Mouse (Mus musculus): ENCODE measurements around the gene Usp21.
A peak's percentile ranks its signal among the peaks of the same experiment; 100 is the strongest.

Usp21 gene

DNA sequence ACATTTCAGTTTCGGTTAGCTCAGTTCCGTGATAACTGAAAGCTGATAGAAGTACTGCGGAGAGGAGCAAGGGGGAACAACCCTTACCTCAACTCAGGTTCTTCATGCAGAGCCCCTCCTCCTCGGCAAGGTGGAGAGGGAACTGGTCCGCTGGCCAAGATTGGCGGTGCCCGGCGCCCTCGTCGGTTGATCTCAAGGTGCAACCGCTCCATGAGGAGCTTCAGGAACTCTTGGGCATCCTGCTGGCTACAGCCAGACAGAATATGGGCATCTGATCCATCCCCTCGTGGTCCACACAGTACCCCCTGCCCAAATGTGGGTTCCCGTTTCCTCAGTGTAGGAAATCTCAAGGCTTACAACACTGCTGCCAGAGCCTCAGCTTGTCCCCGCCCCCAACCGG is 3.3 kb downstream of the Usp21 start:
- no peak for DNase-seq (ENCODE audit: low read depth, low spot score)

GRCm38 (mm10) chr1:171283188-171284160 is 4.3 kb downstream of the Usp21 start:
- DNase-seq (ENCODE audit: low read depth, low spot score) = no peak

GRCm38 (mm10) chr1:171282086-171282805 is 5.5 kb downstream of the Usp21 start:
- no peak for DNase-seq (ENCODE audit: low read depth, low spot score)

DNA sequence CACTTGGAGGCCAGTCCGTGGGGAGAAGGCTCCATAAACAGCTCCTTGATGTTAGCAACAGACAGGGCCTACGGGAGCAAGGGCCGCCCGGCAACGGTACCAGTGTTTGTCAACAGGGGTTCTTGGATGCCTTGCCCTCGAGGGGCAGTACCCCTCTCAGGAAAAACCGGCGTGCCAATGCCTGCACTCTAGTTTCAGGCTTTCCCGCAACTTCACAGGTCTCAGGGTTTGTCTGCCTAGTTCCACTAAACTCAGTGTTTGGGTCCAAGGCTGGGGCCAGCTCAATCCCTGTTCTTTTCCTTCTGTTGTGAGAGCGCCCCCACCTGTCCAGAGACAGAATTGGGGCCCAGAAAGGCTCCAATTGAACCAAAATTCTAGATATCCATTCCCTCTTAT is 6.3 kb downstream of the Usp21 start:
- DNase-seq (ENCODE audit: low read depth, low spot score) = peak; percentile 79

DNA sequence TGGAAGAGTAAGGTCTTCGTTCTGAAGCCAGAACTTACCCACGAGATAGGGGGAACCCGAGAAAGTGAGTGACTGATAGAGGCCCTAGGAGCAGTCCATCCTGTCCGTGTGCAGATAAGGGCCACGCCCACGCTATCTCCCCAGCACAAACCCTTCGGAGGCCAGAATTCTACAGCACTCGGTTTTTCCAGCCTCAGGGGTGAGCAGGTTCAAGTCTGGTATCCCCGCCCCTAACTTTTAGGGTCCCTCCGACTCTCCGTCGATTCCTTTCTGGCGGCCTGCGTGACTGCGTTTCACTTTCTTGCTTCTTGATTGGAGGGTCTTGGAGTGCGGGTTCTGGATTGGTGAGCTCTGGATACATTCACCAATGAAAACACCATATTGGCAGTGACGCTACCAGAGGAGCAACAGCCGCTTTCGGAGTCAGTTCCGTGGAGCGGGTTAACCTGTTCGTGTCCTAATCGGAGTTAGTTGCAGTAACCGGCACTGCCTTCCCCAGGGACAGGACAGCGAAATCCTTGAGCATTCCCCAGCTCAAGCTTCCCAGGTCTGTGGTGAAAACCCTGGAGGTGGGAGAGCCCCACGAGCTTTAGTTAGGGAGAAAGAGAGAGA is 6.8 kb downstream of the Usp21 start, which contains the start of gene Ppox:
Gene Ppox (minus strand): TSS at position 271 of the 612 bp plus-strand sequence.
- DNase-seq (ENCODE audit: low read depth, low spot score) = peak; percentile 95

DNA sequence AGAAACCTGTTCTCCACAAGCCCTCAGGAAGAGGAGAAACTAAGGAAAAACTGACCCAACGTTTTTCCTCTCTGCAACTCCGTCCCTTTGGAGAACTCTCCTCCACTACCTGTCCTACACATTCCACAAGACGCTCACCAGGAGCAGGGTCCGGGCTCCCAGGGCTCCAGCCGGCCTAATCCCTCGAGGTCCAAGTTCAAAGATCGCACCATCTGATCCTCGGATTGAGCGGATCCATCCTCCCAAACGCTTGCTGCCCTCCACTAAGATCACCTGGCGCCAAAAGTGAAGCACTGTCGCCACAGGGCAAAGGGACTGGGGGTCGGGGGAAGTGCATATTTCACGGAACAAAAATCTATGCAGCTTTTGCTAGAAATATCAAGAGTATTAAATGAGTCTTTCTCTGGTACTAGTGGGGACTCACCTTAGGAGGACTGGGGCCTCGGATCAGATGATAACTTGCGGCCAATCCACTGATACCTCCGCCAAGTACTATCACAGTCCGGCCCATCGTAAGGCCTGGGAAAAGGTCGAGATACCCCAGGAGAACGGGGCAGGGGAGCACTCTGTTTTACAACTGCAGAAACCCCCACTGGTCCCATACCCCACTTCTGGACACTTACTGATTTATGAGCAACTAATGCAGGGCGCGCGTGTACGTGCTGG is 7.4 kb downstream of the Usp21 start:
- DNase-seq (ENCODE audit: low read depth, low spot score) = no peak

- DNase-seq (ENCODE audit: low read depth, low spot score) = no peak
These were observed 8.1 kb downstream of the Usp21 start for GRCm38 (mm10) chr1:171279721-171280120.

DNA sequence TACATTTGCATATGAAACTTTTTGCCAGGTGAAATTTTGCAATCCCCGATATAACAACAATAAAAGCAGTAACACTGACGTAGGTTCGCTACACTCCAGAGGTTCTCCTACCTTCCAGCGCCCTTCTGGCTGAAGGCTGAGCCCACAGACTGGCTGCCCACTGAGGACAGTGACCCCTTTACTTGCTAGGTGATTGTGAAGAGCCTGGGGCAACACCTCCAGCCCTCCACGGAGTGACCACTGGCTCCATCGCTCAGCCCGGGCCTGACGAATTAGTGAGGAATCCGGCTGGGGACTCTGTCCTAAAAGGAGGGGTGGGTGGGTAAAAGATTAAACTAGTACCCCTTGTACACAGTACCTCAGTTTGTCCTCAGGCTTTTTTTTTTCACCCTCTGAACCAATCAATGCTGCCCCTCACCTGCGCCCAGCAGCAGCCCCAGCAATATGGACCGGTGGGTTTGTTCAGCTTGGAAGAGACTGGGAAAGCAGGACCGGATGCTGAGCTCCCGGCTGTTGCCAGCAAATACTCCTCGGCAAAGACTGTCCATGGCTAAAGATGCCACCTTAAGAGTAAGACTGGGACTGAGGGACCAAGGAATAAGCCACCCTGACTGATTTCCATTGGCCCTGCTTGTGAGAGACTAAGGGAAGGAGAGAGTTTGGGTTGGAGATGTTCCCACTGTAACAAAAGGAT is 8.6 kb downstream of the Usp21 start:
- DNase-seq (ENCODE audit: low read depth, low spot score) = no peak

DNA sequence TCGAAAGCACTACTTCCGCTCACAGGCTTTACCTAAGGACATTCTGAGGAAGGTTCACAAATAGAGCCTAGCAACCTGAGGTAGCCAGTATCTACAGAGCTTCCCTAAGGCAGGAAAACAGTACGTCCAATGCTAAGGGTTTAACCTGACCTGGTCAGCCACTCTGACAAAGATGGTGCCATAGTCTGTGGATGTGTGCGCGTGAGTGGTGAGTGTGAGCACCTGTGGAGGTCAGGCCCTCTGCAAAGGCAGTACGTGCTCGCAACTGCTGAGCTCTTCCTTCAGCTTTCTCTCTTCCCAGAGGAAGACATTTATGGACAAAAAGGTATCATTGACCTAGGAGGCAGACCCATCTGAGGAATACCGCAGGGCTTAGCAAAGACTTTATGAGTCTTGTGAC is 9.4 kb downstream of the Usp21 start:
- no peak for DNase-seq (ENCODE audit: low read depth, low spot score)

DNA sequence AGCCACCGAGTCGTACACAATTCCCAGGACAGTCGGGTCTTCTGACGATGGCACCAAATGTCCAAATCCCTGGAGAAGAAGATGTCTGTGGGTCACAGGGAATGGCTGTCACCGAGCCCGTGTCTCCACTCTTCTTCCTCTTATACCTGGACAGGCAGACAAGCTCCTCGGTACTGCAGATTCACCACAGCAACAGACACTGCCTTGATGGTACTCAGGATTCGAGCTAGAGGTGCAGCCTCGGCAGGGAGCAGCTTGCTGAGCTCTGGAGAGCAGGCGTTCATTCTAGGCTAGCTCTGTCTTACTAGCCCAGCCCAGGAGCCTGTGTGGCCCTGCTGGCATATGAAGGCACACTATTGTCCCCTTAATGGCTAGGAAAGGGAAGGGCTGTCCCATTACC is 10.1 kb downstream of the Usp21 start:
- DNase-seq (ENCODE audit: low read depth, low spot score) = no peak

DNA sequence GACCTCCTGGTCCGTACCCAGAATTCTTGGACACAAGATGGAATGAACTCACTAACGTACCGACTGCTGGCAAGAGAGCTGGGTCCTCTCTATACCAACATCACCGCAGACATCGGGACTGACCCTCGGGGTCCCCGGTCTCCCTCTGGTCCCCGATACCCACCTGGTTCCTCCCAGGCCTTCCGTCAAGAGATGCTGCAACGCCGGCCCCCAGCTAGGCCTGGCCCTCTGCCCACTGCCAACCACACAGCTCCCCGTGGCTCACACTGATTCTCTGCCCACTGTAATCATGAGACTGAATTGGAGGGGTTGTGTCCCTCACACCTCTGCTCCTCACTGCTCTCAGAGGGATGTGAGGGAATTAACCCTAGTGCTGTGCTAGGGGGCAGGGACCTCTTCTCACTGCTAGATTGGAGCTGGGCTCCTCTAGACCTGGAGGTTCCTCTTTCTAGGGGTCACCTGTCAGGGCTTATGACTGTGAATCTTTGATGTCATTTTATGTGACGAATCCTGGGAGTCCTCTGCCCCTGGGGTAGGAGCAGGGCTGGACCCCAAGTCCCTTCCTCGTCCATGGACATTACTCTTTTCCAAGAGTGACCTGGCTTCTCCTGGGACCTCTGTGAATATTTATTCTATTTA is 11.6 kb downstream of the Usp21 start:
- no peak for DNase-seq (ENCODE audit: low read depth, low spot score)

DNA sequence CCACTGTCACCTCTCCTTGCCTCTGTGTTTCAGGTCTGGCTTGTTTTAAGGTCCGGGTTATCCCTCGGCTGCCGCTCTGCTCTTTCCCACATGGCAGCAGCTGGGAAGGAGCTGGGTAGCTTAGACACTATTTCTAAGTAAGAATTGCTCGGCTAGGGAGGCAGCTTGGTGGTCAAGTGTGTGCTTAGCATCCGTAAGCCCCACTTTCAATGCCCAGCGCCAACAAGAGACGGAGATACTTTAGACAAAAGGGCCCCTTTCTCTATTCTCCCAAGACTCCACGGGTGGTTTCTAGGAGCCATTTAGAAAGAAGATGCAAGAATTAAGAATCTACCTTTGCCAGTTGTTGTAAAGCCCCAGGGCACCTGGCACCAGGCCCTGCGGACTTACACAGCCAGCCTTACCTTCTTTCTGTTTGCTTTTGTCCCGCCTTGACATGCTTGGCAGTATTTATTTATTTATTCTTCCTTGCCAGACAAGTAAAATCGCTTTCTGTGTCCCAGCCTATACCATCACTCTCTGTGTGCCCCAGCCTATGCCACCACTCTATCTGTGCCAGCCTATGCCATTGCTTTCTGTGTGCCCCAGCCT is 12.6 kb downstream of the Usp21 start:
- no peak for DNase-seq (ENCODE audit: low read depth, low spot score)

- no peak for DNase-seq (ENCODE audit: low read depth, low spot score)
These were observed 13.6 kb downstream of the Usp21 start for GRCm38 (mm10) chr1:171274171-171274570.

GRCm38 (mm10) chr1:171272086-171272485 is 15.7 kb downstream of the Usp21 start:
- no peak for DNase-seq (ENCODE audit: low read depth, low spot score)

DNA sequence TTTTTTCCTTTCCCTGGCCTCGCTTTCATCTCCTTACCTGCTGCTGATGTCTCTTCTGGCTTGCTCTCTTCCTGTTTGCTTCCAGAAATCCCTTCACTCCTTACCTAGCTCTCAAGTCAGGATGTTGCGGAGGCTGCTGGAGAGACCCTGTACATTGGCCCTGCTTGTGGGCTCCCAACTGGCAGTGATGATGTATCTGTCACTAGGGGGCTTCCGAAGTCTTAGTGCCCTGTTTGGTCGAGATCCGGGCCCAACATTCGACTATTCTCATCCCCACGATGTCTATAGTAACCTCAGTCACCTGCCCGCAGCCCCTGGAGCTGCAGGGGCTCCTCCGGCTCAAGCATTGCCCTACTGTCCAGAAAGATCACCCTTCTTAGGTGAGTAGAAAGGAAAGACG is 16.2 kb downstream of the Usp21 start:
- DNase-seq (ENCODE audit: low read depth, low spot score) = no peak

- no peak for DNase-seq (ENCODE audit: low read depth, low spot score)
These were observed 16.6 kb downstream of the Usp21 start for GRCm38 (mm10) chr1:171271196-171271595.

DNA sequence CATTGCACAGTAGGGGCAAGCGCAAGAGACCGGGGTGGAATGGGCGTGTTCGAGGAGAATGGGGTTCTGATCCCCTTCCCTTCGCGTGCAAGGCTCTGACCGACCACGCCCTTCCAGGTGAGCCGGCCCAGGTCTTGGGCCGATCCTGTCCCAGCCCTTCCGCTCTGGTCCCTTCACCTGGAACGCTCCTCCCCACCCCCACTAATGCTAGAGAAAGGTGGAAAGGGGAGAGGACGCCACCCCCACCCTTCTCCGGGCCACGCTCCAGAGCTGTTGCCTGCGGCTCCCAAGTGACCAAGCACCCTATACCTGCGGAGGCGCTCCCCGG is 17.3 kb downstream of the Usp21 start:
- no peak for DNase-seq (ENCODE audit: low read depth, low spot score)

DNA sequence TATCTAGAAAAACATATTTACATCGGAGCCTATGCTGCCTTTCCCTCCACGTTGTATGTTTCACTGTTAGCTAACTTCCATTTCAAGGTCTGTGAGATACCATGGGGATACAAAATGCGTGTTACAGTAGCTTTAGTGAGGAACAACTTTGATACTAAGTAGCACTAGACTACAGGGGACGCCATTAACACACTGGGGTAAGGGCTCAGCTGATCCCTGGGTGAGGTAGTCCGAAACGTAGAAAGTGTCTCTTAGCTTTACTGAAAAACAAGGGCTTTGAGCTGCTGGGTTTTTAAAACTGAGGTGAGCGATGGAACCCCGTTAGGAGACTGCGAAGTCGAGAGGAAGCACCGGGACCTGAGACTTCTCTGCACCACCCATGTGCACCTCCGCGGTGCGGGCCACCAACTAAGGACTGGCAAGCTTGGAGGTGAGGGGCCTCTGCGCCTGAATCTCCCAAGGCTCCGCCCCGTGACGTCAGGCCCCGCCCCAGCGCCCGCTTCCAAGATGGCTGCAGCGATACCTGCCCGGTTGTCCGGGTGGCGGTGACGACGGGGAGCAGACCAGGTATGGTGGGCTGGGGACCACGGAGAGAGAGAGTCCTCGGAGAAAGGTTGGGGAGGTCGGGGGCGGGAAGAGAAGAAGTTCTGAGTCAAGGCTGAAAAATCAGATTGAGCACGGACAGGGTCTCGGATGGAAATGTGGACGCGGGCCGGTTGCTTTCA is 17.8 kb downstream of the Usp21 start, which contains the start of gene B4galt3:
Gene B4galt3 (plus strand): TSS at position 481 of the 725 bp plus-strand sequence.
- DNase-seq (ENCODE audit: low read depth, low spot score) = peak; percentile 96

- DNase-seq (ENCODE audit: low read depth, low spot score) = no peak
These were observed 19.4 kb downstream of the Usp21 start for GRCm38 (mm10) chr1:171268341-171268740.
